Mouse (Mus musculus): ENCODE measurements around the gene Pomc. TPM values are rescaled to one million over a fixed set of nuclear protein-coding genes. Genes with fewer than 3 reads are reported as not detected.
"Not testable (repeated sequence)": the region's sequence is repeated elsewhere in the genome, so short reads cannot be mapped to it uniquely, and the experiment has no call there.

The Pomc gene
- total RNA-seq (2014; fragmentation: Nextera tagmentation) (0.68 and 1.8 TPM in 2 replicates), total RNA-seq (2017) (not detected in 2 replicates)

GRCm38 (mm10) chr12:3954651-3955050 lies at the start of gene Pomc:
Pomc (plus strand) TSS chr12:3954951.
- no peak for ATAC-seq (replicated peaks; ENCODE audit: low FRiP score, low TSS enrichment, poor library complexity, severe bottlenecking)

- no peak for ATAC-seq (replicated peaks; ENCODE audit: low FRiP score, low TSS enrichment, poor library complexity, severe bottlenecking)
These were observed 49.3 kb upstream of the Pomc start for GRCm38 (mm10) chr12:3905436-3905835.

- ATAC-seq (replicated peaks; ENCODE audit: low FRiP score, low TSS enrichment, poor library complexity, severe bottlenecking) = no peak
These were observed 48.4 kb upstream of the Pomc start for GRCm38 (mm10) chr12:3906308-3906707.

- no peak for ATAC-seq (replicated peaks; ENCODE audit: low FRiP score, low TSS enrichment, poor library complexity, severe bottlenecking)
These were observed 47.7 kb upstream of the Pomc start for GRCm38 (mm10) chr12:3907008-3907407.

- no peak for ATAC-seq (replicated peaks; ENCODE audit: low FRiP score, low TSS enrichment, poor library complexity, severe bottlenecking)
These were observed 47.3 kb upstream of the Pomc start for GRCm38 (mm10) chr12:3907418-3907817.

- no peak for ATAC-seq (replicated peaks; ENCODE audit: low FRiP score, low TSS enrichment, poor library complexity, severe bottlenecking)
These were observed 44.2 kb upstream of the Pomc start for GRCm38 (mm10) chr12:3910466-3911093.

- no peak for ATAC-seq (replicated peaks; ENCODE audit: low FRiP score, low TSS enrichment, poor library complexity, severe bottlenecking)
These were observed 42.9 kb upstream of the Pomc start for GRCm38 (mm10) chr12:3911831-3912348.

GRCm38 (mm10) chr12:3915852-3916251 lies 38.9 kb upstream of the Pomc start:
- no peak for ATAC-seq (replicated peaks; ENCODE audit: low FRiP score, low TSS enrichment, poor library complexity, severe bottlenecking)

GRCm38 (mm10) chr12:3917668-3918341 lies 36.9 kb upstream of the Pomc start:
- no peak for ATAC-seq (replicated peaks; ENCODE audit: low FRiP score, low TSS enrichment, poor library complexity, severe bottlenecking)

- no peak for ATAC-seq (replicated peaks; ENCODE audit: low FRiP score, low TSS enrichment, poor library complexity, severe bottlenecking)
These were observed 36.2 kb upstream of the Pomc start for GRCm38 (mm10) chr12:3918577-3918976.

- ATAC-seq (replicated peaks; ENCODE audit: low FRiP score, low TSS enrichment, poor library complexity, severe bottlenecking) = no peak
These were observed 35.3 kb upstream of the Pomc start for GRCm38 (mm10) chr12:3919423-3919822.

- ATAC-seq (replicated peaks; ENCODE audit: low FRiP score, low TSS enrichment, poor library complexity, severe bottlenecking) = peak; percentile 78
These were observed 28.6 kb upstream of the Pomc start for GRCm38 (mm10) chr12:3926127-3926526.

- no peak for ATAC-seq (replicated peaks; ENCODE audit: low FRiP score, low TSS enrichment, poor library complexity, severe bottlenecking)
These were observed 25.9 kb upstream of the Pomc start for GRCm38 (mm10) chr12:3928841-3929240.

- not testable (repeated sequence) for ATAC-seq (replicated peaks; ENCODE audit: low FRiP score, low TSS enrichment, poor library complexity, severe bottlenecking)
These were observed 24.5 kb upstream of the Pomc start for GRCm38 (mm10) chr12:3930090-3930865.

- no peak for ATAC-seq (replicated peaks; ENCODE audit: low FRiP score, low TSS enrichment, poor library complexity, severe bottlenecking)
These were observed 12.7 kb upstream of the Pomc start for GRCm38 (mm10) chr12:3942026-3942425.

GRCm38 (mm10) chr12:3944454-3945073 lies 10.2 kb upstream of the Pomc start:
- ATAC-seq (replicated peaks; ENCODE audit: low FRiP score, low TSS enrichment, poor library complexity, severe bottlenecking) = no peak

- ATAC-seq (replicated peaks; ENCODE audit: low FRiP score, low TSS enrichment, poor library complexity, severe bottlenecking) = no peak
These were observed 7.2 kb upstream of the Pomc start for GRCm38 (mm10) chr12:3947503-3947902.

- no peak for ATAC-seq (replicated peaks; ENCODE audit: low FRiP score, low TSS enrichment, poor library complexity, severe bottlenecking)
These were observed 620 bp downstream of the Pomc start for GRCm38 (mm10) chr12:3955371-3955770.

- ATAC-seq (replicated peaks; ENCODE audit: low FRiP score, low TSS enrichment, poor library complexity, severe bottlenecking) = no peak
These were observed 1.6 kb downstream of the Pomc start for GRCm38 (mm10) chr12:3956351-3956750.
